In the genomic region with DNA sequence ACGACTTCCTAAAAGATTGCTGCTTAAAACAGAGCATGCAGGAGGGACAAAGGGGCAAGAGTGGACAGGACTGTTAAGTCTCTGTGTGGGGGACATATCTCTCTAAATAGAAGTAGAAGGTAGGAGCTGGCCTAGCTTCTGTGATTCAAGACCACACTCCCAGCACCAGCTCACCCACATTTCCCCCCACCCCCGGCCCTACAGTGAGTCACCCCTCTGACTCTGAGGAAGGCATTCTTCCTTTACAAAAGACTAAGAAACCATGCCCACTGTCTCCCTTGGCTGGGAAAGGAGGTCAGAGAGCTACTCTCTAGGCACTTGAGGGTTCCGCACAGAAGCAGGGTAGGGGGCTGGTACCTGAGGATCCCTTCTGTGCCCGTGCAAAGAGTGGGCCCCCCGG, we compare ENCODE assay signal across 18 mouse cellular contexts. TPM values are rescaled to one million over a fixed set of nuclear protein-coding genes. Genes with fewer than 3 reads are reported as not detected.
"Had no signal": no experiment of that assay in that cellular context is flagged by ENCODE, and none has a peak within 500 bp of the region (broad histone marks: within the 10 kb centered on the region; RNA-seq: fewer than 3 reads in every experiment).

No protein-coding gene starts in this region.

- H3K9ac ChIP-seq: limb, embryonic 13.5 days; liver, embryonic 14.5 days; neural tube, embryonic 13.5 days had no signal

- DNase-seq: kidney, adult 18-20 months; kidney, postnatal 10 days; kidney, postnatal 4 days; left cerebral cortex, postnatal 4 days; lung, adult 18-20 months; midbrain, embryonic 14.5 days; retina, postnatal 1 day; right cerebral cortex, postnatal 14 days; thymus, adult 18-20 months; thymus, postnatal 14 days had no signal

- H3K27me3 ChIP-seq: limb, embryonic 13.5 days; neural tube, embryonic 13.5 days had no signal

- H3K27ac ChIP-seq: layer of hippocampus, adult 2 months; limb, embryonic 13.5 days; liver, embryonic 14.5 days; neural tube, embryonic 13.5 days had no signal

- H3K4me2 ChIP-seq: limb, embryonic 13.5 days; neural tube, embryonic 13.5 days had no signal

- H3K4me1 ChIP-seq: limb, embryonic 13.5 days had no signal

- H3K9me3 ChIP-seq: limb, embryonic 13.5 days; neural tube, embryonic 13.5 days had no signal

- H3K36me3 ChIP-seq: limb, embryonic 13.5 days; neural tube, embryonic 13.5 days had no signal

- H3K4me3 ChIP-seq: layer of hippocampus, adult 2 months; limb, embryonic 13.5 days; neural tube, embryonic 13.5 days had no signal

RNA-seq across cellular contexts. Expression of gene Trim66, which starts 23.7 kb away (rescaled TPM):
- total RNA-seq: megakaryocyte-erythroid progenitor cell, adult 5-6 weeks had no signal
- polyA plus RNA-seq: kidney, embryonic 14.5 days had no signal

RNA-seq across cellular contexts. Expression of gene Stk33, which starts 45.3 kb away (rescaled TPM):
- total RNA-seq: liver, adult 2 months; megakaryocyte-erythroid progenitor cell, adult 5-6 weeks had no signal
- polyA plus RNA-seq: liver, adult 2 months; liver, embryonic 14.5 days; small intestine, adult 2 months had no signal
